Mouse (Mus musculus) liver, adult (tissue): ENCODE measurements around the gene Pigl.

Experiments used
- GATA4 ChIP-seq: IDR thresholded peaks from 2 replicates; pipeline ENCODE4 v1.6.1; 2014; ENCODE audit warnings: mild to moderate bottlenecking, low read length; ENCODE audit not compliant: insufficient replicate concordance

The Pigl gene

DNA sequence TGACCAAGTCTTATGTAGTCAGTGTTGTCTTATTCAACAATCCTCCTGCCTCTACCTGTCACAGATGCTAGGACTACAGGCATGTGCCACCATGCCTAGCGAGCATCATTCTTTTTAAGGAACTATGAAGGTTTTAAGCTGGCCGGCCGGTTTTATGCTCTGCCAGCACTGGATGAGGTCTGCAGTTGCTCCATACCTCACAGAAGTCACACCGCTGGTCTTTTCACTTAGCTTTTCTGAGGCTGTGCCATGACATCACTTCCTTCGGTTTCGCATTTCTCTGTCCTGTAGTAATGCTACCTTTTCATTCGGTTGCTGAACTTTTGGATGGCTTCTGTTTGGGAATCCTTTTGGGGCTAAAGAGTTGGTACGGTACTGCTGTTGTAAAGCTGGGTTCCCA, 83.3 kb downstream of the Pigl start:
- TF ChIP-seq GATA4 = no peak

DNA sequence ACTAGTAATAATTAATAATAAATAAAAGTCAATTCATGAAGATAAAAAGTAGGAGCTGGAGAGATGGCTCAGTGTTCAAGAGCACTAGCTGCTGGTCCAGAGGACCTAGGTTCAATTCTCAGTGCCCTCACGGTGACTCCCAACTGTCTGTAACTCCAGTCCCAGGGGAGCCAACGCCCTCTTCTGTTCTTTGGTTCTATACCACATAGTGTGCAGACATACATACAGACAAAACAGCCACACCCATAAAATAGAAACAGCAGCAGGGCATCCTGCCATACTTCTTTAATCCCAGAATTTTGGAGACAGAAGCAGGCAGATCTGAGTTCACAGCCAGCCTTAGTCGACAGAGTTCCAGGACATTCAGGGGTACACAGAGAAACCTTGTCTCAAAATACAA, 85.7 kb downstream of the Pigl start:
- TF ChIP-seq GATA4 = no peak

DNA sequence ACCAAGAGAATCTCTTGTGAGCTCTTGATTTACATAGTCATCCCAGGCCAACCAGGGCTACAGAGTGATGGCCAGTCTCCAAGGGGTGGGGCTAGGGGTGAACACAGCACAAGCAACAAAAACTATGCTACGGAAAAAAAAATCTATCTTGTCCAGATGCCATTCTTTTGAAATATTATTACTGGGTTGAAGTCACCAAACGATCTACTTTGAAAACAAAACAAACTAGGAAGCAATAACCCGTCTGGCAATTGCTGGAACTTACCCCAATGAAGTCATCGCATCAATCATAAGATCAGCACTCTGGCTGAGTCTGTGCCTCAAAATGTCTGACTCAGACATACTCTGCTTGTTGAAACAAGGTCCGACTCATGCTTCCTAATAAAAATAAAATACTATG, 91.5 kb downstream of the Pigl start:
- TF ChIP-seq GATA4 = no peak

DNA sequence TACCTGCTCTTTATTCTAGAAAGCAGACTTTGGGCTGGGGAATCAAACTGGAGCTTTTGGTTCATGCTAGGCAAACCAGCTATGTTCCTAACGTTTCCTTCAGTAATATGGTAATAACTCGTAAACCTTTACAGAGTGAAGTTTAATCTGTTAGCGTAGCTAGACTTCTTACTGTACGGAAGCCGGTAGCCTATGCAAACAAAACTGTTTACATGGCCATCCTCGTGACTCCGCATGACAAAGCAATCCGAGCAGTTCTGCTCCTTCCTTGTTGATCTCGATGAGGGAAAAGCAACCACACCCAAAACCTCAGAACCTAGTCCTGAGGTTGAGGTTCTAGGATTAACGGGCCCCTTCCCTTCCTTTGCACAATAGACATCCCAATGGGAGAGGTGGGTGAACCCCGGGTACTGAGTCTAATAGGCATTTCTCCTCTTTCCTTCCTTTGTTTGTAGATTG, 92.0 kb downstream of the Pigl start:
- no peak for TF ChIP-seq GATA4

DNA sequence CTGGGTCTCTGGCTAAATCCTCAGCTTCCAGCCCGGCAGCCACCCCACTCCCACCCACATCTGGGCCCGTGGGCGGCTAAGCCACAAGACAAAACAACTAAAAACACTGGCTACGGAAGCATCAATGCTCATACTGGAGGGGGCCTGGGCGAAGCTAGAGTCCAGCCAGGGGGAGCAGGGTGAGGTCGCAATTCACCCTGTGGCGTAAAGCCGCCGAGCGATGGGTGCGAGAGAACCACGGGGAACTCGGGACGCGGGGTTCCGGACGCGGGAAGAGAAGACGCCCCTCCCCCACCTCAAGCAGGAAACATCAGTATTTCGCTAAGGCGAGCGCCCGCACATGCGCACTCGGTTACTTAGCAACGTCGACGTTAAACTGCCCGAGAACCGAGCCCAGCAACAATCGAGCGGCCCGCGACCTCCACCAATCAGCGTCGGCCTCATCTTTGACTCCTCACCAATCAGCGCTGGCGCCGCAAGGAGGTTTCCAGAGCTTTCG, 92.5 kb downstream of the Pigl start, which contains the start of gene Ubb:
Ubb (plus strand) TSS at position 445 of the 499 bp plus-strand sequence.
- no peak; the same call in 1 of the 2 replicates for TF ChIP-seq GATA4

DNA sequence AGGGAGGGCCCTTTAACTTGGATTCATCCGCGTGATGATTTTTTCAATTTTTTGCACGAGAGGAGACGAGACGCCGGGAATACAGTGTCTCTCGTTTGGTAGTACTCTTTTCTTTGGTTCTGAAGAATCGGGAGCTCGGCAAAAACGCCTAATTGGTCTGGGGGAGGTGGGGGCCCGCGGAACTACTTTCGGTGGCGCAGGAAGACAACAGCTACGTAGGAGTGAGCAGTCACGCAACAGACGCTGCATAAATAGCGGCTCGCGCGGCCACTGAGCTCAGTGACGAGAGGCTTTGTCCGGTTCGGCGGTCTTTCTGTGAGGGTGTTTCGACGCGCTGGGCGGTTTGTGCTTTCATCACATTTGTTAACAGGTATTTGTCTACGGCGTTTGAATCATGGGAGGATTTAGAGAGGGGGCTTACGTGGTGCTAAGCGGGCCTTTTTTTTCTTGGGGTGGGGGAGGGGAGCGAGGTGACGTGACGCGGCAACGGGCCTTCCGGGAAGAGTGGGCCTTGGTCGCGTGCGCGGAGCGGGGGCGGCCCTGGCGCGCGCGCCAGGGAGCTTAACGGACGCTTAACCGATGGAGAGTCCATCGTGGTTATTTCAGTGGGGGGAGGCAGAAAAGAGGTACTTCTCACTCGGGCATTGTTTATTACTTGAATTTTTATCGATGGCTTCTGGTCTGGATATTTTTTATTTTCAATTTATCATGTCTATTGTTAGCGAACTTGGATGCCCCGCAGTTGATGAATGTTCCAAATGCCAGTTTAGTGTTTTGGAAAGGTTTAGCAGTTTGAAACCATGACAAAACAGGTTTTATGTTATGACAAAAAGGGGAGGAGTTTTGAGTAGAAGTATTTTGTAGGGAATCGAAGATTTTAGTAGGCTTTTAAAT, 93.2 kb downstream of the Pigl start:
- TF ChIP-seq GATA4 = 0 out of 2 replicates have a peak, but pooled peaks have one; percentile 8

DNA sequence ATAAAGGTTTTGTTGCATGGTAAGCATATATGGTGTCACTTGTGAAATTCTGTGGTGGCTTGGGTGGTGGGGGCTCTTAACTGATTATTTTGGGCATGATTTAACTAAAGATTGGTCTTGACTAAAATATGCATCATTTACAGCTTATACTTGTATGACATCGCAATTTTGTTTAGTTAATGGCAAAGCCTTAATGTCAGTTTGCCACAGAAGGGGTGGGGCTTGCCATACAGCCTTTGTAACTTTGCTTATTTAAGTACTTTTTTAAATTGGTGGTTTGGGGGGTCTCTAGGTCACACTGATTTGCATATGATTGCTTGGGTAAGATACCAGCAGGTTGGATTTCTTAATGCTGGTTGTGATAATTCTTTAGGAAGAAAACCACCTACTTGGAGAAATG, 94.9 kb downstream of the Pigl start:
- no peak for TF ChIP-seq GATA4

DNA sequence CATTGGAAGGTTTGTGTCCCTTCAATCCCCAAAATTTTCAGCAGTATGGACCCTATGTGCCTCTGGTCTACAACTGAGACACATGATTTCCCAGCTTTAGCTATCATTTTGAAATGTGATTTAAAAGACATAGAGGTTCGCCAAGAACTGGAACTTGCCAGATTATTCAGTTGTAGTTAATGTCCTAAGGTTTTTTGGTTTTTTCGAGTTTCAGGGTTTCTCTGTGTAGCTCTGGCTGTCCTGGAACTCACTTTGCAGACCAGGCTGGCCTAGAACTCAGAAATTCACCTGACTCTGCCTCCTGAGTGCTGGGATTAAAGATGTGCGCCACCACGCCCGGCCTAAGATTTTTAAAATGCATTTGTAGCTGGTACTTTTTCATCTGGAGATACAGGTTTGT, 95.4 kb downstream of the Pigl start:
- TF ChIP-seq GATA4 = no peak

DNA sequence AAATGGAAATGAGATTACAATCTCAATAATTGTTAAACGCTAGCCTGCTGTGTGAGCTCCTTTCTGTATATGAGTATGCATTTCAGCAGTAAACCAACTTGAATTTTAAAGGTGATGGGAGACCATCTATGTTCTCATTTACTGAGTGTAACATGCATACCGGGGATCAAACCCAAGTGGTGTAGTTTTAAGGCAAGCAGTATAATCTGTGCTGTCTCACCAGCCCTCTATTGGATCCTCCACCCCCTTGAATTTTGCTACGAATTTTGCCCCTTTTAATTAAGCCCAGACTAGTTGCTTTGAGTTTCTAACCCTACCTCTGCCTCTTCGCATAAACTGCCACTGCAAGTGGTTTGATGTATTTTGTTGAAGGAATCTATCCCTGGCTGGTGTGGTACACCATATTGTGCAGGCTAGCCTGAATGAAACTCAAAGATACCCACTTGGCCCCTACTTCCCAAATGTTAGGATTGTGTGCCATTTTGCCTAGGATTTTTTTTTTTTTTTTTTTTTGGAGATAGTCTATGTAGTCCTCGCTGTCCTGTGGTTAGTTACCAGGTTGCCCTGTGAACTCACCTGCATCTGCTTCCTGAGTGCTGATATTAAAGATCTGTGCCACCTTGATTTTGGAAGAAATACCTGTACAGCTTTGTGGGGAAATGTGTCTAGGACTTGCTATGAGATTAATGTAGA, 96.0 kb downstream of the Pigl start:
- no peak for TF ChIP-seq GATA4

DNA sequence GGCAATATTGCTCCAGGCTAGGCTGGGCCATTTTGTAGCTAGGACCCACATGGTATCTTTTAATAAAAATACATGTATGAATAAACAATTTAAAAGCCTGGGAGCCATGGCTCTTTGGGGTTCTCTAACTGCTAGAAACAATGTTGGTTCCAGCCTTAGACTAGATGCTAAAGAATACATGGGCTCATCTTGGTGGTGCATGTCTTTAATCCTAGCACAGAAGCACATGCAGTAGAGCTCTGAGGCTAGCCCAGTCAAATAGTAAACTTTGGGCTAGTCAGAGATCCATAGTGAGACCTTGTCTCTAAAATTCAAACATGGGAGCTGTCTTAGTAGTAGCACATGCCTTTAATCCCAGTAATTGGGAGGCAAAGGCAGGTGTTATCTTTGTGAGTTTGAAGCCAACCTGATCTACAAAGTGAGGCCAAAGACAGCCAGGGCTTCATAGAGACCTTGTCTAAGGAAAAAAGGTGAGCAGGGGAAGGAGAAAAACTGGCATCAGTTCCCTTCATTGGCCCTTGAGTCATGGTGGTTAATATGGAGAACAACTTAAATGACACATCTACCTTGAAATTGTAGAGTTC, 96.8 kb downstream of the Pigl start:
- TF ChIP-seq GATA4 = no peak

DNA sequence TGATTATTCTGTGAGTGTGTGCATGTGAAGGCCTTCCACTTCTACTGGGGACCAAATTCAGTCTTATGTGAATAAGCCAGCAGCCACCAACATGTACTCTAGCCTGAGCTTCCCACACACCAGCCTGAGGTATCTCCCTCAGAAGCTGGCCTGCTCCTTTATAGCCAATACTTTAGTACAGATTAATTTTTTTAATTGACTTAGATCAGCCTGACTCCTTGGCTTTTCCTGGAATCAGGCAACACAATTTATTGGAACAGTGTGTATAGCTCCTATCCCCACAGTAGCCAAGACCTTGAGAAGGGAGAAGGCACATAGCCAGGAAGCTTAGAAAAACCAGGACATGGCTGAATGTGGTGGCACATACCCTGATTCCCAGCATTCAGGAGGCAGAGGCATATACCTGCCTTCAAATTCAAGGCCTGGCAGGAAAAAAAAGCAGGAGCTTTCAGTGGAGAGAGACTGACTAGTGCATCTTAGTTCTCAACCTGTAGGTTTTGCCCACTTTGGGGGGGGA, 97.7 kb downstream of the Pigl start:
- no peak for TF ChIP-seq GATA4

DNA sequence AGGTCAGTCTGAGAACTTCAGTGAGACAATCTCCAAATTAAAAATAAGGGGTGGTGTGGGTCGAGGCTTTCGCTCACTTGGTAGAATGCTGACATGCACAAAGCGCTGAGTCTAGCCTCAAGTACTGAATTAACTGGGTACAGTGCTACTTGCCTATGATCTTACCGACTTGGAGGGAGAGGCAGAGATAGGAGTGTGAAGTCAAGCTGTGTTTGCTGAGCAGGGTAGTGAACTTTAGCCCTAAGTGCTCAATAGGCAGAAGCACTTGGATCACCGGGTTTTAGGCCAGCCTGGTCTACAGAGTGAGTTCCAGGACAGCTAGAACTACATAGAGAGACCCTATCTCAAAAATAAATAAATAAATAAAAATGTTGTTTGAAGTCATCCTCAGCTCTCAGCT, 98.9 kb downstream of the Pigl start:
- TF ChIP-seq GATA4 = no peak

DNA sequence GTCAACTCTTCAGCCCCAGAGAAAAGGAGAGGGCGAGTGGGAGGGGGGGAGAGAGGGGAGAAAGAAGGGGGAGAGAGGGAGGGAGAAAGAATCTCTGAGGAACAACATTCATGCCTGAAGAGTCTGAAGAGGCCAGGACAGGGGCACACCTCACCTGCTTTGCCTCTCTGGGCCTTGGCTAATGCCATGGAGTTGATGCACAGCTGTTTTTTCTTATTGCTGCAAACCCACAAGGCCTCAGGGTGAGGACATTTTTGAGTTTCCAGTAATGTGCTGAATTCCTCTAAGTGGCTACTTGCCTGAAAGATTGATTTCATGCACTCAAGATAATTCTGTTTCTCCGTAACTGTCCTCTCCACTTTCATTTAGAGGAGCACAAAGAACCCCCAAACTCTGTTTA, 99.9 kb downstream of the Pigl start:
- no peak for TF ChIP-seq GATA4

DNA sequence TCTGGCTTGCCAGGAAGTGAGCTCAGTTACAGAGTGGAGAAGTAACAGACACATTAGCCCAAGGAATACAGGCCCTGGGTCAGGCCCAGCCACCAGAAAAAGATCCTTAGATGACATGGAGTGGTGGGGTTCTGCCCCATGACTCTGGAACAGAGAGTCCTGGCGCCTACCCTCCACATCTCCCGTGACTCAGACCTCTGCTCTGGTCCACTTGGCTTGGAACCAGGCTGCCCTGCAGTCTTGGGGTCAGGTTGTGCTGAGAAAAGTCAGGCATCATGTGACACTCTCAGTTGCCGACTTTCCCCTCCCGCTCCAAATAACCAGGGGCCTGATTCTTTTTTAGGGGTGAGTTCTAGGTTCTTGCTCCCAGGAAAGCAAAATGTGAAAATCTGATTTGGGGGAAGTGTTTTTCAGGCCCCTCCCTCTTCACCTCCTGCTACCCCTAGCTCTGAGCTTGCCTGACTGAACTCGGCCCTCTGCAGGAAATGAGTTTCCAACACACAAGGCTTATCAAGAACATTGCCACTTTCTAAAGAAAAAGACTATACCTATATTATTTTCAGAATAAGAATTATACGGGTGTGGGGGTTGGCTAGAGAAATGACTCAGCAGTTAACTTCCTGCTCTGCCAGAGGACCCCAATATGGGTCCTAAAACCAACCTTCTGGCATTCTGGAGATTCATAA, 100.8 kb downstream of the Pigl start:
- no peak for TF ChIP-seq GATA4
